Mouse (Mus musculus) ES-E14 (cell line): ENCODE results near the gene Gm4922. TPM values are rescaled to one million over a fixed set of nuclear protein-coding genes. Genes with fewer than 3 reads are reported as not detected.

ENCODE experiments used
- DNase-seq: peaks from one replicate; pipeline ENCODE4 v3.0.0-alpha.2; 2013; ENCODE audit warnings: low read depth, low spot score
- H3K27ac ChIP-seq: 2 replicates; pipeline ENCODE4 v1.5.1; 2012; ENCODE audit warnings: low read depth, mild to moderate bottlenecking, low read length, moderate library complexity, mixed read lengths; ENCODE audit not compliant: poor library complexity, insufficient read depth, severe bottlenecking
- H3K36me3 ChIP-seq: 2 replicates; pipeline ENCODE4 v1.6.1; 2012; ENCODE audit warnings: mild to moderate bottlenecking, low read length, moderate library complexity, mixed read lengths; ENCODE audit not compliant: control insufficient read depth, poor library complexity, insufficient read depth, severe bottlenecking
- H3K4me1 ChIP-seq, 2 experiments: fragments of 150-350 bp in 1 of 2; sonication (generic) in 1 of 2; 2 replicates each; pipeline ENCODE4 v1.6.1; 2012; ENCODE audit warnings: low read length in 2 of 2, mild to moderate bottlenecking in 1 of 2, mixed read lengths in 1 of 2; ENCODE audit not compliant: control insufficient read depth in 2 of 2, insufficient read depth in 2 of 2, poor library complexity in 1 of 2
- H3K4me3 ChIP-seq, 2 experiments: fragments of 150-350 bp in 1 of 2; sonication (generic) in 1 of 2; 2 replicates each; pipeline ENCODE4 v1.5.1; 2012; ENCODE audit warnings: low read length in 2 of 2, low read depth in 1 of 2, mild to moderate bottlenecking in 1 of 2, mixed read lengths in 1 of 2; ENCODE audit not compliant: insufficient read depth in 1 of 2, poor library complexity in 1 of 2, severe bottlenecking in 1 of 2
- H3K9ac ChIP-seq: 2 replicates; pipeline ENCODE4 v1.6.1; 2012; ENCODE audit warnings: low read depth, mild to moderate bottlenecking, low read length, mixed read lengths; ENCODE audit not compliant: poor library complexity, insufficient read depth, severe bottlenecking
- H3K9me3 ChIP-seq: fragments of 150-350 bp; sonication (generic); 2 replicates; pipeline ENCODE4 v1.6.1; 2012; ENCODE audit warnings: low read depth, mild to moderate bottlenecking, low read length; ENCODE audit not compliant: control insufficient read depth, insufficient read depth
- CHD2 ChIP-seq: IDR thresholded peaks from 2 replicates; pipeline ENCODE4 v1.6.1; 2014; ENCODE audit warnings: mild to moderate bottlenecking, low read depth, low read length, inconsistent platforms
- HCFC1 ChIP-seq: IDR thresholded peaks from 2 replicates; pipeline ENCODE4 v1.6.1; 2012; ENCODE audit warnings: low read length, inconsistent platforms, borderline replicate concordance; ENCODE audit not compliant: insufficient read depth
- MAFK ChIP-seq: IDR thresholded peaks from 2 replicates; pipeline ENCODE4 v1.6.1; 2014; ENCODE audit warnings: mild to moderate bottlenecking, low read depth, low read length, inconsistent platforms; ENCODE audit not compliant: insufficient read depth
- ZC3H11A ChIP-seq: IDR thresholded peaks from 2 replicates; pipeline ENCODE4 v1.6.1; 2012; ENCODE audit warnings: low read depth, mild to moderate bottlenecking, inconsistent platforms, low read length, borderline replicate concordance
- ZNF384 ChIP-seq: IDR thresholded peaks from 2 replicates; pipeline ENCODE4 v1.6.1; 2012; ENCODE audit warnings: low read depth, low read length, inconsistent platforms
- in situ Hi-C, 2 experiments: fragments of 600-800 bp; cut with MboI; formaldehyde crosslinking; loops; one replicate each; pipeline ENCODE4 v1.15.1; 2025; ENCODE audit warnings: low sequenced_read_pairs in 2 of 2, inconsistent platforms in 1 of 2; ENCODE audit not compliant: unreplicated experiment in 2 of 2
- total RNA-seq: library from RNA; depleted of rRNA; stranded (reverse); fragments of 300-350 nt; gene quantifications from 2 replicates; pipeline ENCODE4 v1.2.3, GENCODE M21; 2012

The Gm4922 gene
- total RNA-seq, 1 experiment, result not detected

DNA sequence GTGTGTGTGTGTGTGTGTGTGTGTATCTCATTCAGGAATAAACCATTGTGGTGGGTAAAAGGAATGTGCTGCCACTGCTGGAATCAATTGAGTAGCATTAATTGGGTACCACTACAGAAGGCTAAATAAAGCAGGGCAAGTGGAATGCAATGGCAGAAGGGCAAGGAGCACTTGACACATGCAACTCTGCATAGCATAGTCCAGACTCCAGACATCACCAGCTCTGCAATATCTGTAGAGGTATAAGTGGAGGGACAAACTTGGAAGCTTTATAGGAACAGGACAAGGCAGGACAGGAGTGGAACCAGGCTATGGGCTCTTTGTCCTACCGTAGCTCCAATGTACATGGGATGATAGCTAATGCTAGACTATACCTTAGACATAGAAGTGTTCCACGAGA is 25.2 kb upstream of the Gm4922 start:
- no peak for DNase-seq
- Histone ChIP-seq H3K9ac (no peak overlapping the region), H3K9me3 (no peaks in the 10 kb centered on the region), H3K4me3 (no peak overlapping the region), H3K27ac (no peak overlapping the region), H3K36me3 (no peaks in the 10 kb centered on the region), H3K4me1 (no peaks in the 10 kb centered on the region)
- in situ Hi-C loops, result no loop called here
- TF ChIP-seq MAFK (no peak), CHD2 (no peak), ZC3H11A (no peak), HCFC1 (no peak), ZNF384 (no peak)

DNA sequence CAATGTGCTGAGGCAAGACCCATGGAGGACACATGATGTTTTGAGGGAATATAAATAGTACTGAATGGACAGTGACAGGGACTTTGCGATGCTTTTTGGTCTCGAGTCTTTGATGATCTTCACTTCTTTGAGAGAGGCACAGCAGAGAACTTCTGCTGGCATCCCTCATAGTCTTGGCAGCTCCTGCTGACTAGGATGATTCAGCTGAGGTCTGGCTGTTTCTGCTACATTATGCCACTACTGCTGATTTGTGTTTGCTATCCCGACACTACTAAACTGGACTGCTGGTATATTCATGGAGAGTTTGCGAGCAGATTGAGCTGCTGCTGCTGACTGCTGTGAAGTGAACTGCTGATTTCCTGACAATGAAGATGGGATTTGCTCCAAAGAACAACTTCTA is 3.5 kb upstream of the Gm4922 start:
- no peaks in the 10 kb centered on the region for H3K9me3 ChIP-seq
- no peak for DNase-seq
- peaks cover 0 to 5% of the 10 kb centered on the region in 2 experiments; a peak in 2 of 4 replicates for H3K4me1 ChIP-seq
- H3K4me3 ChIP-seq, result no peak overlapping the region
- H3K9ac ChIP-seq, result no peak overlapping the region
- no peaks in the 10 kb centered on the region for H3K36me3 ChIP-seq
- in situ Hi-C loops, result no loop called here
- H3K27ac ChIP-seq, result no peak overlapping the region
- TF ChIP-seq MAFK (no peak), CHD2 (no peak), HCFC1 (no peak), ZNF384 (no peak), ZC3H11A (no peak)

DNA sequence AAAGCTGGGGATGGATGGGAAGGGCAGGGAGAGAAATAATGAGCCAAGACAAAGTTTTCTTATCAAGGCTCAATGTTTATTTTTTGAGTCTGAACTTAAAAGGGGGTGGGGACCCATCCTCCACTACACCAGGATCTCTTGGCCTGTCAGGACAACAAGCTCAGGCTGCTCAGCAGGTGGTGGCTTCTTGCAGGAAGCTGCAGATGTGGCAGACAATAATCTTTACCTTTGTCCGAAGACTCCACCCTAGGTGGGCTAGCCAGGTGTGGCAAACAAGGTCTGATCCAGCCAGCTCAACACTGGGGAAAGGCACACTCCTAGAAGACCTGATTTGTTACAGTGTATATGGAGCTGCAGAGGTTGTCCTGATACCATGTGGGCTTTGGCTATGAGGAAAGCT is 2.0 kb upstream of the Gm4922 start:
- peaks cover 0 to 5% of the 10 kb centered on the region in 2 experiments; a peak in 2 of 4 replicates for H3K4me1 ChIP-seq
- DNase-seq, result no peak
- H3K27ac ChIP-seq, result no peak overlapping the region
- H3K36me3 ChIP-seq, result no peaks in the 10 kb centered on the region
- no peaks in the 10 kb centered on the region for H3K9me3 ChIP-seq
- H3K4me3 ChIP-seq, result no peak overlapping the region
- no peak overlapping the region for H3K9ac ChIP-seq
- TF ChIP-seq HCFC1, result no peak
- no peak for TF ChIP-seq ZC3H11A
- TF ChIP-seq MAFK, result no peak
- no peak for TF ChIP-seq CHD2
- TF ChIP-seq ZNF384, result no peak
- in situ Hi-C loops, result no loop called here

DNA sequence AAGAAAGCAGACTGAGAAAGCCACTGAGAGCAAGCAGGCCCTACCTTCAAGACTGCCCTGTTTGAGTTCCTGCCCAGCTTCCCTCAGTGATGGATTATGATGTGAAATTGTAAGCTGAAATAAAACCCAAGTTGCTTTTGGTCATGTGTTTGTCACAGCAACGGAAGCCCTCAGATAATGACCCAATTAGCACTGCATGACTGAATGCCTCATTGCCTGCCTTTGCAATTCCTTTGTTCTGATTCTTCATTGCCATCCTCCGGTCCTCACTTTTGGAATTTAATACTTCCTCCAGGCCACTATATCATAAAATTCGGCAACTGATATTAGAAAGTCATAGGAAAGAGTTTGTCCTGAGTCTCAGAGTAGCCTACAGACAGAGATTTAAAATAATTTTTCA is 9.0 kb downstream of the Gm4922 start:
- H3K4me3 ChIP-seq, result no peak overlapping the region
- H3K36me3 ChIP-seq, result no peaks in the 10 kb centered on the region
- in situ Hi-C loops, result no loop called here
- H3K27ac ChIP-seq, result no peak overlapping the region
- no peak for DNase-seq
- H3K9me3 ChIP-seq, result no peaks in the 10 kb centered on the region
- no peaks in the 10 kb centered on the region for H3K4me1 ChIP-seq
- no peak overlapping the region for H3K9ac ChIP-seq
- TF ChIP-seq ZC3H11A (no peak), CHD2 (no peak), HCFC1 (no peak), ZNF384 (no peak), MAFK (no peak)

DNA sequence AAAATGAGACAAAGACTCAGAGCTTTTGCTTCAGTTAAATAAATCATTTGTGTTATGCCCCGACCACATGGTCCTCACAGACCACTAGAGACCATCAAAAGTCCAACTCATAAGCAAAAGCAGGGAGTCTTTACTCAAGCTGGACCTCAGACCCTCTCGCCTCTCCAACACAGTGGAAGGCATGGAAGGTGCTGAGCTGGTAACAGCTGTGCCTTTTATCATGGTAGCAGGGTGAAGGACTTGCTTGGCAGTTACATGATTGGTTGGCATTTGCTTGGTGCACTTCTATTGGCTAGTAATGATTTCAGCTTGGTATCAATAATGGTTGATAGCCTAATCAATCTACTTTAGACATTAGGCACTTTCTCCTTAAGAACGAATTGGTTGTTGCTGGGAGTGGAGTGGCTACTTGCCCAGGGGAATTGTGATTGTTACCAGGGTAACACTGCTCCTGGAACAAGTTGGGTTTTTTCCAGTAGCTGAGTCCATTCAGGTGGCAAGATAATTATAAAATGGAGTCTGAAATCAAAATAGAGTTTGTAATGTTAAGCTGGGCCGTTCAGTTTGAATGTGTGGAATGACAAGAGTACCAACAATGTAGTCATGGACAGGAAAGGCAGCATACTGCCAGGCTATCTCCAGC is 13.9 kb downstream of the Gm4922 start:
- TF ChIP-seq ZC3H11A (no peak), HCFC1 (no peak), ZNF384 (no peak), MAFK (no peak), CHD2 (no peak)
- no peaks in the 10 kb centered on the region for H3K4me1 ChIP-seq
- no peak overlapping the region for H3K9ac ChIP-seq
- no peak for DNase-seq
- H3K27ac ChIP-seq, result no peak overlapping the region
- H3K36me3 ChIP-seq, result no peaks in the 10 kb centered on the region
- H3K4me3 ChIP-seq, result no peak overlapping the region
- in situ Hi-C loops, result loop anchor here in 1 of 2 experiments (25.0 kb wide), 1 partner anchor 140 kb away; no protein-coding TSS in a partner anchor
- no peaks in the 10 kb centered on the region for H3K9me3 ChIP-seq
